33 mouse cellular contexts compared by ENCODE assay signal in the genomic region with DNA sequence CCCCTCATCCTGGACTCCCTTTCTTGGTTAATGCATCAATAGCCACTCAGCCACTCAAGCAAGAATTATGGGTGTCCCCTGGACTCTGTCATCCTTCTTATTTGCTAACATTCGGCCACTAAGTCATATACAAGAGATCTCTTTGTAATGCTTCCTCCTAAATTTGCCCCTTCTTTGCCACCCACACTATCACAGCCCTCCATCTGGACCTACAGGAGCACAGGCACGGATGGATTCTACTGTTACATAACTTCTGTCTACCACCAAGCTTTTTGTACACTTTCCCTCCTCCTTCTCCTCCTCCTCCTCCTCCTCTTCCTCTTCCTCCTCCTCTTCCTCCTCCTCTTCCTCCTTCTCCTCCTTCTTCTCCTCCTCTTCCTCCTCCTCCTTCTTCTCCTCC.
"Had no signal": no experiment of that assay in that cellular context is flagged by ENCODE, and none has a peak within 500 bp of the region (broad histone marks: within the 10 kb centered on the region; RNA-seq: fewer than 3 reads in every experiment).

No protein-coding gene starts in this region.

- H3K4me1 ChIP-seq: hindbrain, embryonic 12.5 days; hindbrain, embryonic 13.5 days; hindbrain, embryonic 15.5 days; intestine, embryonic 15.5 days; kidney, embryonic 15.5 days had no signal

- H3K36me3 ChIP-seq: heart, embryonic 12.5 days; heart, embryonic 13.5 days; heart, embryonic 15.5 days; hindbrain, embryonic 10.5 days; hindbrain, embryonic 12.5 days; hindbrain, embryonic 13.5 days; hindbrain, embryonic 15.5 days; intestine, embryonic 15.5 days; kidney, embryonic 15.5 days had no signal

- ATAC-seq: hindbrain, embryonic 16.5 days; hindbrain, postnatal 0 days; inflammation-experienced regulatory T-cells, adult 6 months; intestine, embryonic 15.5 days; intestine, embryonic 16.5 days; intestine, postnatal 0 days had no signal

- H3K4me3 ChIP-seq: heart, embryonic 12.5 days; heart, embryonic 13.5 days; heart, embryonic 15.5 days; hindbrain, embryonic 10.5 days; hindbrain, embryonic 12.5 days; hindbrain, embryonic 13.5 days; hindbrain, embryonic 15.5 days; intestine, embryonic 15.5 days; kidney, embryonic 15.5 days; left cerebral cortex, adult 2 months had no signal

- DNase-seq: heart, postnatal 10 days; heart, postnatal 14 days; heart, postnatal 36 days; heart, postnatal 4 days; kidney, adult 11 months; kidney, adult 18-20 months; kidney, adult 2 months; kidney, adult 8-10 months; kidney, adult 9 months; kidney, postnatal 10 days; kidney, postnatal 14 days; kidney, postnatal 25 days; kidney, postnatal 36 days; kidney, postnatal 4 days; layer of hippocampus, adult 9-11 months; layer of hippocampus, postnatal 36 days had no signal

- H3K27ac ChIP-seq: heart, embryonic 13.5 days; heart, embryonic 15.5 days; hindbrain, embryonic 10.5 days; hindbrain, embryonic 12.5 days; hindbrain, embryonic 13.5 days; hindbrain, embryonic 14.5 days; hindbrain, embryonic 15.5 days; hindbrain, postnatal 0 days; intestine, embryonic 15.5 days; kidney, embryonic 15.5 days; kidney, postnatal 0 days; left cerebral cortex, adult 2 months had no signal

- H3K9me3 ChIP-seq: heart, embryonic 12.5 days; heart, embryonic 13.5 days; heart, embryonic 15.5 days; hindbrain, embryonic 10.5 days; hindbrain, embryonic 12.5 days; hindbrain, embryonic 13.5 days; hindbrain, embryonic 15.5 days; intestine, embryonic 15.5 days; kidney, embryonic 15.5 days had no signal

- H3K27me3 ChIP-seq: intestine, embryonic 15.5 days had no signal
